Mouse (Mus musculus) brain, adult 2 months (tissue): ENCODE measurements around the gene Tinagl1.

Experiments
- DNase-seq: peaks from one replicate; pipeline ENCODE4 v3.0.0; 2011; ENCODE audit warnings: low read depth, low spot score

The Tinagl1 gene

GRCm38 (mm10) chr4:130141786-130142185 lies 33.1 kb downstream of the Tinagl1 start:
- no peak for DNase-seq

GRCm38 (mm10) chr4:130140992-130141402 lies 33.9 kb downstream of the Tinagl1 start:
- peak; percentile 83 for DNase-seq

- no peak for DNase-seq
Measured at GRCm38 (mm10) chr4:130139214-130139492, 35.8 kb downstream of the Tinagl1 start, which contains the start of gene Hcrtr1. TSS of gene Hcrtr1 (minus strand) at chr4:130139359.

GRCm38 (mm10) chr4:130138441-130139213 lies 36.3 kb downstream of the Tinagl1 start:
- peak; percentile 59 for DNase-seq

- DNase-seq, result no peak
Measured at GRCm38 (mm10) chr4:130133399-130133798, 41.5 kb downstream of the Tinagl1 start.

- no peak for DNase-seq
Measured at GRCm38 (mm10) chr4:130131448-130132105, 43.3 kb downstream of the Tinagl1 start.

- no peak for DNase-seq
Measured at GRCm38 (mm10) chr4:130130641-130131350, 44.1 kb downstream of the Tinagl1 start.

- DNase-seq, result no peak
Measured at GRCm38 (mm10) chr4:130130082-130130481, 44.8 kb downstream of the Tinagl1 start.

GRCm38 (mm10) chr4:130128907-130129306 lies 46.0 kb downstream of the Tinagl1 start:
- DNase-seq, result no peak

- no peak for DNase-seq
Measured at GRCm38 (mm10) chr4:130125935-130126334, 49.0 kb downstream of the Tinagl1 start.

- no peak for DNase-seq
Measured at GRCm38 (mm10) chr4:130125164-130125563, 49.8 kb downstream of the Tinagl1 start.

GRCm38 (mm10) chr4:130124110-130124509 lies 50.8 kb downstream of the Tinagl1 start:
- DNase-seq, result no peak

GRCm38 (mm10) chr4:130123020-130123419 lies 51.9 kb downstream of the Tinagl1 start:
- DNase-seq, result no peak

GRCm38 (mm10) chr4:130121560-130121959 lies 53.4 kb downstream of the Tinagl1 start:
- no peak for DNase-seq

- DNase-seq, result no peak
Measured at GRCm38 (mm10) chr4:130120752-130121151, 54.2 kb downstream of the Tinagl1 start.
